Mouse (Mus musculus) intestine, embryonic 16.5 days (tissue): ENCODE data around the gene Dnajc21. TPM values are rescaled to one million over a fixed set of nuclear protein-coding genes. Genes with fewer than 3 reads are reported as not detected.
"Not testable (repeated sequence)": the region's sequence is repeated elsewhere in the genome, so short reads cannot be mapped to it uniquely, and the experiment has no call there.

ENCODE experiments used
- ATAC-seq: fragments of 200-750 bp; cut with Nextera tagmentation; 2 replicates; pipeline ENCODE4 v1.8.0; 2017; ENCODE audit warnings: moderate TSS enrichment, moderate library complexity
- H3K27ac ChIP-seq: fragments of 300-500 bp; sonication (generic); 2 replicates; pipeline ENCODE4 v1.5.1; 2014; ENCODE audit warnings: mild to moderate bottlenecking, low read length
- H3K27me3 ChIP-seq: fragments of 300-500 bp; sonication (generic); replicated peaks from 2 replicates; pipeline ENCODE4 v1.6.1; 2014; ENCODE audit warnings: low read length, control low read depth, mixed read lengths; ENCODE audit not compliant: control insufficient read depth, insufficient read depth
- H3K36me3 ChIP-seq: fragments of 300-500 bp; sonication (generic); 2 replicates; pipeline ENCODE4 v1.6.1; 2014; ENCODE audit warnings: low read length, control low read depth; ENCODE audit not compliant: control insufficient read depth, insufficient read depth
- H3K4me1 ChIP-seq: fragments of 300-500 bp; sonication (generic); 2 replicates; pipeline ENCODE4 v1.6.1; 2014; ENCODE audit warnings: low read length, control low read depth, mixed read lengths; ENCODE audit not compliant: control insufficient read depth, insufficient read depth
- H3K4me2 ChIP-seq: fragments of 300-500 bp; sonication (generic); 2 replicates; pipeline ENCODE4 v1.6.1; 2014; ENCODE audit warnings: low read depth, low read length, control low read depth
- H3K4me3 ChIP-seq: fragments of 300-500 bp; sonication (generic); 2 replicates; pipeline ENCODE4 v1.5.1; 2014; ENCODE audit warnings: mild to moderate bottlenecking, low read length
- H3K9ac ChIP-seq: fragments of 300-500 bp; sonication (generic); 2 replicates; pipeline ENCODE4 v1.6.1; 2014; ENCODE audit warnings: low read depth, low read length
- H3K9me3 ChIP-seq: fragments of 300-500 bp; sonication (generic); 2 replicates; pipeline ENCODE4 v1.6.1; 2016; ENCODE audit warnings: low read length, control low read depth; ENCODE audit not compliant: control insufficient read depth
- WGBS: fragments of 180-500 bp; shearing (Covaris S2); extraction: QIAGEN DNeasy Blood & Tissue Kit; methylation state at CpG from one replicate; pipeline ENCODE4 v1.1.7; 2014; 5-methylcytosine and 5-hydroxymethylcytosine counted together
- polyA plus RNA-seq: library from polyadenylated mRNA; unstranded; fragments of >200 nt; fragmentation: Nextera tagmentation; extraction: Ambion mirVana; gene quantifications from 2 replicates; pipeline ENCODE4 v1.2.1, GENCODE M21; 2015

Gene Dnajc21
- polyA plus RNA-seq = 4.7 and 5.0 TPM in 2 replicates

GRCm38 (mm10) chr15:10470151-10470831 is at the start of gene Dnajc21:
Dnajc21 (minus strand) TSS chr15:10470516.
- H3K9me3 ChIP-seq = no peaks in the 10 kb centered on the region
- peak within 1 kb of the TSS; percentile 87 for H3K4me3 ChIP-seq
- 1% methylated on average over 55 of the region's 87 CpGs for WGBS
- no peaks in the 10 kb centered on the region for H3K27me3 ChIP-seq
- ATAC-seq = peak; percentile 98
- no peaks in the 10 kb centered on the region for H3K36me3 ChIP-seq
- peaks cover 7% of the 10 kb centered on the region; the same call in 1 of the 2 replicates for H3K4me1 ChIP-seq
- peak within 1 kb of the TSS; percentile 82 for H3K9ac ChIP-seq
- peak within 1 kb of the TSS; percentile 76 for H3K27ac ChIP-seq
- H3K4me2 ChIP-seq = peak within 1 kb of the TSS; percentile 85

- H3K27me3 ChIP-seq = no peaks in the 10 kb centered on the region
- H3K27ac ChIP-seq = no peak overlapping the region
- H3K4me1 ChIP-seq = no peaks in the 10 kb centered on the region
- 82% methylated on average over 7 of the region's 7 CpGs for WGBS
- no peak overlapping the region for H3K4me3 ChIP-seq
- no peak overlapping the region for H3K9ac ChIP-seq
- H3K4me2 ChIP-seq = no peak overlapping the region
- no peaks in the 10 kb centered on the region for H3K9me3 ChIP-seq
- ATAC-seq = no peak
- H3K36me3 ChIP-seq = no peaks in the 10 kb centered on the region
Measured at GRCm38 (mm10) chr15:10515166-10515565, 44.9 kb upstream of the Dnajc21 start.

GRCm38 (mm10) chr15:10506099-10506498 is 35.8 kb upstream of the Dnajc21 start:
- 67% methylated on average over 11 of the region's 11 CpGs for WGBS
- ATAC-seq = no peak
- H3K4me2 ChIP-seq = no peak overlapping the region
- H3K27me3 ChIP-seq = no peaks in the 10 kb centered on the region
- no peak overlapping the region for H3K4me3 ChIP-seq
- no peaks in the 10 kb centered on the region for H3K4me1 ChIP-seq
- no peak overlapping the region for H3K9ac ChIP-seq
- no peak overlapping the region for H3K27ac ChIP-seq
- H3K9me3 ChIP-seq = no peaks in the 10 kb centered on the region
- H3K36me3 ChIP-seq = no peaks in the 10 kb centered on the region

- peak; percentile 65 for ATAC-seq
- no peak overlapping the region for H3K4me3 ChIP-seq
- H3K4me1 ChIP-seq = no peaks in the 10 kb centered on the region
- no peaks in the 10 kb centered on the region for H3K27me3 ChIP-seq
- 57% methylated on average over 11 of the region's 11 CpGs for WGBS
- H3K27ac ChIP-seq = no peak overlapping the region
- no peaks in the 10 kb centered on the region for H3K9me3 ChIP-seq
- no peaks in the 10 kb centered on the region; the same call in 1 of the 2 replicates for H3K36me3 ChIP-seq
- H3K4me2 ChIP-seq = no peak overlapping the region
- no peak overlapping the region for H3K9ac ChIP-seq
Measured at GRCm38 (mm10) chr15:10500838-10501719, 30.8 kb upstream of the Dnajc21 start.

- Histone ChIP-seq H3K27me3 (no peaks in the 10 kb centered on the region), H3K27ac (no peak overlapping the region), H3K9me3 (no peaks in the 10 kb centered on the region), H3K4me1 (no peaks in the 10 kb centered on the region), H3K4me3 (no peak overlapping the region), H3K36me3 (no peaks in the 10 kb centered on the region; the same call in 1 of the 2 replicates), H3K4me2 (no peak overlapping the region), H3K9ac (no peak overlapping the region)
- no peak for ATAC-seq
- 77% methylated on average over 5 of the region's 5 CpGs for WGBS
Measured at GRCm38 (mm10) chr15:10500035-10500434, 29.7 kb upstream of the Dnajc21 start.

GRCm38 (mm10) chr15:10499593-10499992 is 29.3 kb upstream of the Dnajc21 start:
- ATAC-seq = no peak

GRCm38 (mm10) chr15:10496696-10497095 is 26.4 kb upstream of the Dnajc21 start:
- not testable (repeated sequence) for H3K27me3 ChIP-seq, H3K9ac ChIP-seq, H3K4me2 ChIP-seq, ATAC-seq, H3K4me1 ChIP-seq, H3K27ac ChIP-seq, H3K4me3 ChIP-seq, H3K36me3 ChIP-seq, H3K9me3 ChIP-seq
- 98% methylated on average over 1 of the region's 1 CpGs for WGBS

More at GRCm38 (mm10) chr15:10499593-10499992, 29.3 kb upstream of the Dnajc21 start:
- no peaks in the 10 kb centered on the region; the same call in 1 of the 2 replicates for H3K36me3 ChIP-seq
- H3K27ac ChIP-seq = no peak overlapping the region
- H3K9ac ChIP-seq = no peak overlapping the region
- H3K4me1 ChIP-seq = no peaks in the 10 kb centered on the region
- H3K27me3 ChIP-seq = no peaks in the 10 kb centered on the region
- WGBS = 78% methylated on average over 5 of the region's 5 CpGs
- H3K4me2 ChIP-seq = no peak overlapping the region
- H3K9me3 ChIP-seq = no peaks in the 10 kb centered on the region
- no peak overlapping the region for H3K4me3 ChIP-seq

- Histone ChIP-seq H3K4me3 (no peak overlapping the region), H3K27ac (no peak overlapping the region), H3K9me3 (no peaks in the 10 kb centered on the region), H3K36me3 (no peaks in the 10 kb centered on the region; the same call in none of the 2 replicates), H3K27me3 (no peaks in the 10 kb centered on the region), H3K4me2 (no peak overlapping the region), H3K4me1 (no peaks in the 10 kb centered on the region), H3K9ac (no peak overlapping the region)
- ATAC-seq = no peak
- 95% methylated on average over 11 of the region's 11 CpGs for WGBS
Measured at GRCm38 (mm10) chr15:10495944-10496343, 25.6 kb upstream of the Dnajc21 start.

- no peak for ATAC-seq
- Histone ChIP-seq H3K9ac (no peak overlapping the region), H3K4me2 (no peak overlapping the region), H3K36me3 (no peaks in the 10 kb centered on the region; the same call in 1 of the 2 replicates), H3K4me1 (peaks cover 6% of the 10 kb centered on the region), H3K9me3 (no peaks in the 10 kb centered on the region), H3K4me3 (no peak overlapping the region), H3K27me3 (no peaks in the 10 kb centered on the region), H3K27ac (no peak overlapping the region)
- WGBS = 89% methylated on average over 5 of the region's 5 CpGs
Measured at GRCm38 (mm10) chr15:10490101-10490500, 19.8 kb upstream of the Dnajc21 start.
